Mouse (Mus musculus) monocyte, adult 5-6 weeks (primary cell): Measurements from ENCODE around the gene Arhgap33. TPM values are rescaled to one million over a fixed set of nuclear protein-coding genes. Genes with fewer than 3 reads are reported as not detected.
A peak's percentile ranks its signal among the peaks of the same experiment; 100 is the strongest.

Experiments used
- ATAC-seq: fragments of 153-309, 156-312 bp; replicated peaks from 2 replicates; pipeline ENCODE4 v1.8.0; 2017; ENCODE audit warnings: mild to moderate bottlenecking; ENCODE audit not compliant: low TSS enrichment, insufficient number of reproducible peaks, severe bottlenecking, poor library complexity, low FRiP score
- total RNA-seq: library from RNA; stranded (forward); fragments of 200-1000, 200-491, 200-594 nt; gene quantifications from 3 replicates; pipeline ENCODE4 v1.2.3, GENCODE M21; 2017

Arhgap33 gene
- total RNA-seq, 1 experiment from 2014 or later, result 1.5 TPM

DNA sequence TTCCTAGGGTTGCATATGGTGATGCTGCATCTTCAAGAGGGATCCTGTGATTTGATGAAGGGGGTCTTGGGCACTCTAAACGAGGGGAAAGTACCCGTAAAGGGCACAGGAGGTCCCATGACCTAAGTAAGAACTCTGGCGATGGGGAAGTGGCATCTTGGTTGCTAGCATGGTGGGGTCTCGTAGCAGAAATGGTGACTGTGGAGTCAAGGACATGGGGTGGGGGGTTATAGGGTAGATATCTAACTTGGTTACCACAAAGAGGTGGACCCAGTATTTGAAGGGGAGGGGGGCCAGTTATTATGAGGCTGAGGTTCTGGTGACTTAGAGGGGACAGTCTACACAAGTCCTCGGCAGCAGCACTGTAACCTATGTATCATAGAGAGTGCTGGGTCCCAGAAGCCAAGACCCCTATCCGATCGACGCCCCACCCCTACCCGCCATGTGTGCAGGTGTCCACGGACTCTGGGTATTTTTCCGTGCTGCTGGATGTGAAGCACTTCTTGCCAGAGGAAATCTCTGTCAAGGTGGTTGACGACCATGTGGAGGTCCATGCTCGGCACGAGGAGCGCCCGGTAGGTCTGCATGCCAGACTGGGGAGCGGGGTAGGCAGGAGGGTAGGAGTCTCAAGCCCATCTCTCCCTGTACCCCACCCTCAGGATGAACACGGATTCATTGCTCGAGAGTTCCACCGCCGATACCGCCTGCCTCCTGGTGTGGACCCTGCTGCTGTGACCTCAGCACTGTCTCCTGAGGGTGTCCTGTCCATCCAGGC lies 19.1 kb upstream of the Arhgap33 start:
- no peak for ATAC-seq

DNA sequence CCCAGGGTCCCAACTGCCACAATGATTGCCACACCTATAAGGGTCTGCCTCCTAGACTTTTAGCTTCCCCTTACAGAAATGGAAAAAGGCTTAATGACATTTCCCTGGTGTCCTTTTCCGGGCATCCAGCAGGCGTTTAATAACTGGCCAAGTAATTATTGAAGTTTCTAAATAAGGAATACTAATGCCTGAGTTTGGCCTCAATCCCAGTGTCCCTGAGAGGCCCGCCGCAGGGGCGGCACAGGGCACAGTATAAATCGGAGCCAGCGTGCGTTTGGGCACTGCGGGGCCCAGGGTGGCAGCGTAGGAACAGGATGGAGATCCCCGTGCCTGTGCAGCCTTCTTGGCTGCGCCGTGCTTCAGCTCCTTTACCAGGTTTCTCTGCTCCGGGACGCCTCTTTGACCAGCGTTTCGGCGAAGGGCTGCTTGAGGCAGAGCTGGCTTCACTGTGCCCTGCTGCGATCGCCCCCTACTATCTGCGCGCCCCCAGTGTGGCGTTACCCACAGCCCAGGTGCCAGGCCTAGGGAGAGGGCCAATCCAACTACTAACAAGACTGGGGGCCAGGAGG lies 18.2 kb upstream of the Arhgap33 start:
- no peak for ATAC-seq

DNA sequence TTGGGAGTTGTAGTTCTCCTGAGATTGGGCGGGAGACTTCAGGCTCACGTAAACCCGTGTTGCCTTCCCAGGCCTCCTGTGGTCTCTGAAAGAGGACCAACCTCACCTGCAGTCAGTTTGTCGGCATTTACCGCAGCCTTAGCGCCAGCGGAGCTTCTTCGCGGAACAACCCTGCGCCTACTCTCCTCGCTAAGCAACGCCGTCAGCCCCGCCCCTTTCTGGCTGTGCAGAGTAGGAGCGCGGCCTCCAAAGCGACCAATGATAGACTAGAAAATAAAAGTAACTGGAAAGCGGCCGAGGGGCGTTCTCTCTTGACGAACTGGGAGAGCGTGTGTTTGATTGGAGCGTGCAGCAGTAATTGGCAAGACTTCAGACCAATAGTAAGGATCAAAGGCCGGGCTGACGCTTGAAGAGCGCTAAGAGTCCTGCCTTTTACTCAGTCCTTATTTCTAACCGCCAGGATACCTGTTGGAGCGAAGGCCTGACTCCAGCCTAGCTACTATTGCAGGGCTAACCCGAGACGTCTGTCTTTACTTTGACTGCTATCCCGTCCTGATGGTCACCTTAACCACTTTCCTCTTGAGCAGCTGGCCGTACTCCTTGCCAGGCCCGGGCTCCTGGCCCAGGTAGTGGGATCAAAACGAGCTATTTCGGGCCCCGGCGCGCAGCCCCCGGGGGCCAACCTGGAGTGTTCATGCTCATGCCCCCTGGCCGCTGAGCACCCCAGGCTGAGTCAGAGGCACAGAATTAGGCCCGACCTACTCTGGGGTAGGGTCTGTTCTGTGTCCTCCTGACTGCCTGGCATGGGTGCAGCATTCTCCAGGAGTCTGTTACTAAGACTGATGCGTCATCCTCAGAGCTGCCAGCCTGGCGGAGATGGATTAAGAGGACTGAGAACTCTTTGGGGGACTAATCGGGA lies 17.5 kb upstream of the Arhgap33 start, which contains the start of the genes Hspb6 and Proser3:
Gene Hspb6, plus strand, starts transcription at position 77 of the 919 bp plus-strand sequence.
Gene Proser3, minus strand, starts transcription at position 198 of the 919 bp plus-strand sequence.
- peak; percentile 90 for ATAC-seq

DNA sequence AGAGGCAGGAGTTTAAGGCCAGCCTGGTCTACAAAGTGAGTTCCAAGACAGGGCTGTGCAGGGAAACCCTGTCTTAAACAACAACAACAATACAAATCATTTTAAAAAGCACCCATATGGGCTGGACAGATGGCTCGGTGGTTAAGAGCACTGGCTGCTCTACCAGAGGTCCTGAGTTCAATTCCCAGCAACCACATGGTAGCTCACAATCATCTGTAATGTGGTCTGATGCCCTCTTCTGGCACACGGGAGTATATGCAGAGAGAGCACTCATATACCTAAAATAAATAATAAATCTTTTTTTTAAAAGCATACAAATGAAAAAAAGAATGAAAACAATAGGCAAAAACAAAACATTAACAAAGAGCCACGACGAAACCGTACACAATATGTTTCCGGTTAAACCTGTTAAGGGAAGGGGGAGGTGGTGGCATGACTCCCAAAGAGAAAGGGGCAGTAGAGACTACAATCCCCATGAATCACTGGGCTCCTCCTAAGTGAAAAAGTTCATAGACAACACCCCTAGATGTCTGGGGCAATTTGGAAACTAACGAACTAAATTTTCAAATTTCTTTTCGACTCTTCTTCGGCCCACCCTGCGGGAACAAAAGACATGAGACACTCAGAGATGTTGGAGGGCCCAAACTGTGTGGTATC lies 16.7 kb upstream of the Arhgap33 start:
- ATAC-seq, result peak; percentile 29; the same call in 1 of the 2 replicates

DNA sequence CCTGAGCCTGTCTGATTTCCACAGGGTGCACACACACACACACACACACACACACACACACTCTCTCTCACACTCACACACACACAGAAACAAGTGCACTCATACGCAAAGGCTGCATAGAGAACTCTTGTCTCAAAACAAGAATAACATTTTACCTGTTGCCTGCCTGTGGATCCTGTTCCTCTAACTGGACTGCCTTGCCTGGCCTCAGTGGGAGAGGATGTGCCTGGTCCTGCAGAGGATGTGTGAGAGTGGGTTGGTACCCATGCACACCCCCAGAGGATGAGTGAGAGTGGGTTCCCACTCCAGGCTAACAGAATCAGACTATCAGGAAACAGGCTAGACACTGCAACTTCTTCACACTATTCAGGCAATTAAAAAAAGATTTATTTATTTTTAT lies 15.7 kb upstream of the Arhgap33 start:
- no peak for ATAC-seq

- no peak for ATAC-seq
Observed at GRCm38 (mm10) chr7:30549880-30550279, 15.0 kb upstream of the Arhgap33 start.

DNA sequence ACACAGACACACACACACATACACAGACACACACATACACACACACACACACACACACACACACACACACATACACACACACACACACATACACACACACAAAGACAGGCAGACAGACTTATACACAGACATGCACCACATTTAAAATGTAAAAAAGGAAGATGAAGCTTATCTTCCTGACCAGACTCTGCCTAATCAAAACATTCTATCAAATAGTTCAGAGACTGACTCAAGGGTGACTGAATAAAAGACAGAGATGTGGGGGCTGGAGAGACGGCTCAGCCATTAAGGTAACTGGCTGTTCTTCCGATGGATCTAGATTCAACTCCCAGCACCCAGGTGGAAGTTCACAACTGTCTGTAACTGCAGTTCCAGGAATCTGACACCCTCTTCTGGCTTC lies 9.5 kb upstream of the Arhgap33 start:
- ATAC-seq, result no peak

DNA sequence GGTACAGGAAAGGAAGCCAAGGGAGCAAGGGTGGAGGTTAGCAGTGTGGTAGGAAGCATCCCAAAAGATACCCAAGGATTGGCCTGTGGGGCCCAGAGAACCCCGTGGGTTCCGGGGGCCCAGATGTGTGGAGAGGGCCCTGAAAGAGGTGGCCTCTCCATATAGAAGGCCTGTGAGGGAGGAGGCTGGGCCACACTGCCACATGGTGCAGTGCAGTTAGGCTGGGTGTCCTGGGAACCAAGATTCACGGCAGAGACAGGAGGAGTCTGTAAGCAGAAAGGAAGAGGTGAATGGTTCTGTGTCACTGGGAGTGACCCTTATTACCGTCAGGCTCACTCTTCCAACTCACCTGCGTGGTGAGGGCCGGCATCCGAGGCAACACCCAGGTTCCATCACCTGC lies 5.7 kb upstream of the Arhgap33 start:
- ATAC-seq, result no peak; the same call in 1 of the 2 replicates

DNA sequence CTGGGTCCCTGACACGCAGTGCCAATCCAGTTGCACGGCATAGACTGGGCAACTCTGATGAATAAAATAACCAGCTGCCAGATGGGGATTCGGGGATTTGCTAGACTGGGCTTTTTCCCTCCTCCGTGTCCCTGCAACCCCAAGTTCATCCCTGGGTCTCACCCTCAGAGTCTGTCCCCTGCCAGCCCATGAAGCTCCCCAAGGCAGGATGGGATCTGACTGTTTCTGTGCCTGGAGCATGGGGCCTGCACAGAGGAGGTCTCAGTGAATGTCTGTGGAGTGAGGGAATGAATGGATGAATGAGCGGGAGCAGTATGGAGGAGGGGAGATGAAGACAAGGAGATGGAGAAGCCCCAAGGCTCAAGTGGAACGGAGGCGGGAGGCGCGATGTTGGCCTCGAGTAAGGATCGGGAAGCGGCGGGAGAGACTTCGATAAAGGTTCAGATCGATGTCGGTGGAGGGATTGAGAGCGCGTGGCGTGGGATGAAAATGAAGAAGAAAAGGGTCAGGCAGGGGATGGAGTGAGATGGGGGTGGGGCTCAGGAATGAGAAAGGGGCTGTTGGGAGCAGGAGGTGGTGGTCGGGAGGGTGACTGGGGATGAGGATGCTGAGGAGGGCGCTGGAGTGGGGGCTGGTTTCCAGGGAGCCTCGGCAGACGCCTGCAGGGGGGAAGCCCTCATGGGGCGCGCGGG lies 773 bp downstream of the Arhgap33 start:
- ATAC-seq, result no peak; the same call in 1 of the 2 replicates

GRCm38 (mm10) chr7:30532931-30533330 lies 1.9 kb downstream of the Arhgap33 start:
- no peak for ATAC-seq

DNA sequence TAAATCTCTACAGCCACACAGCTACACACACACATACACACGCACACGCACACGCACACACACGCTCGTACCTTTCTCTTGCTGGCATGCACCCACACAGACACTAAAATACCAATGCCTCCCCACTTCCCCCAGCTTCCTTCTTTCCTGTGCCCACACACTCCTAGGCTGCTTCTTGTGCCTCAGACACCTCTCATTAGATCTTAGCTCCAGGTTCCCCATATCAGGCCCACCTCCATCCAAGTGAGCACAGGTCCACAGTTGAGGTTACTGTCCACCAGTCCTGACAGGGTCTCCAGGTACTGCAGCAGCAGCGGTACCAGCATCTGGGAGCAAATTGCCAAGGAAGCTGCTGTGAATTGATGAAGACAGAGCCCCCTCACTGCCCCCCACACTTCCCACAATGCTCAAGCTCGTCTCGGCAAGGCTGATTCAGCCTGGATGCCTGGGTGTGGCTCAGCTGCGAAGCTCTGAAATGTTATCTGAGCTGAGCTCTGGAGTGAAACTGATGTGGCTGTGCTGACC lies 3.5 kb downstream of the Arhgap33 start:
- ATAC-seq, result no peak

GRCm38 (mm10) chr7:30526981-30527380 lies 7.9 kb downstream of the Arhgap33 start:
- ATAC-seq, result no peak

DNA sequence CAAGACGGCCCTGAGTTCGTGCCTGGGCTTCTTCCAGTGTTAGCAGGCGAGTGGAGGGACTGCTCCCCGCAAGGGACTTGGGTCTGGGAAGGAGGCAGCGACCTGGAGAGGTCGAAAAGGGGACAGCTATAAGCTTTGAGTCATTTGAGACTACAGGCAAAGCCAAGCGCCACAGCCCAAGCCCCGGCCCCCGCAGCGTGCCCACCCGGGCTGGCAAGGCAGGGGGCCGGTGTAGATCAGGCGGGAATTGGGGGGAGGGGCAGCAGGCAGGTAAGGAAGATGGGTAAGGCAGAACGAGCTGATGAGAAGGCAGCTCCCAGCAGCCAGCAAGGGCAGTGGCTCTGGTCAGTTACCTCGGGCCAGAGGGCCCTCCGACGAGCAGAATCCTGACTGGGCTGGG lies 8.5 kb downstream of the Arhgap33 start:
- no peak for ATAC-seq

- no peak for ATAC-seq
Observed at GRCm38 (mm10) chr7:30525954-30526353, 8.9 kb downstream of the Arhgap33 start.

DNA sequence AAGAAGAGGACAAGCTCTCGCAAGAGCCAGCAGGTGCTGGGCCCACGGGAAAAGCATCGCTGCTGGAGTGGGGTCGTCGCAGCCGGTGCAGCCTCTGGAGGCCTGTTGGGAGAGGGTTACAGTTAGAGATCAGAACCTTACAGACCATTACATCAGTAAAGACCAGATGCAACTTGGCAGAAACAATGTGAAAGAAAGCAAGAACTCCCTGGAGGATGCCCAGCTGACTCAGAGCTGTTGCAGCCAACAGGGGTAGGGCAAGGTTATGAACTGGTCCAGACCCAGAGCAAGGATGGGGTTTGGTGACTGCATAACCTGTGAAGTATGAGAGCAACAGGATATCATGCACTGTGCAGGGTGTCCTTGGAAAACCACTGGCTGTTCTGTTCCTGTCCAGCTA lies 10.4 kb downstream of the Arhgap33 start:
- ATAC-seq, result no peak

DNA sequence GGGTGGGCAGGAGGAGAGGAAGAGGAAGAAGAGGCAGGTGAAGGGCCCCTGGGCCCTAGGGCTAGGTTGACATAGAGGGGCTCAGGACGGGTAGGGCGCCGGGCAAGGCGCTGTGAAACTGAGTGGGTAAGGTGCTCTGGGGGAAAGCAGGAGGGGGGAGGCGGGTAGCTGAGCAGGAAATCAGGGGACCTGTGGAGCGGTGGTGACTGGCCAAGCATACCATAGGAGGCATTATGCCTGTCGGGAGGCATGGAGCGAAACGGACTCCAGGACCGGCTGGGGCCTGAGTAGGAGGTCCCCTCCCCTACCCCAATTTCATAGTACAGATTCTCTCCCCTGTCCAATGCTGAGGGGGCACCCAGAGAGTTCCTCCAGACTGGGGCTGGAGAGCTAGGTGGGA lies 12.0 kb downstream of the Arhgap33 start:
- no peak for ATAC-seq

DNA sequence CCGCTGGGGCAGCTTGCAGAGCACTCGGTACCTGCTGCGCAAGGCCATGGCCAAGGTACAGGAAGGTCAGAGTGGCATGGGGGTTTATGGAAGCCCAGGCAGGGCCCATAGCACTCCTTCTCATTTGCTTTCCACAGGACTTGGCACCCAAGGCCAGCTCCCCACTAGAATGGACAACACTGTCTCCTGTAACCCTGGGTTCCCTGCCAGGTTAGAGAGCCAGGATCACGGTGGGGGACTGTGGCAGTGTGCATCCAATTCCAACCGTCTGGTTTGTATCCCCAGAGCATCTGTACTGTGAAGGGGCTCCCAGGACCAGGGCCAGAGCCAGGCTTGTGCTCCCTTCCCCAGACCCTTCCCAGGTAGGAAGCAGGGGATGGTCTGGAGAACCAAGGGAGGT lies 14.0 kb downstream of the Arhgap33 start:
- ATAC-seq, result no peak

DNA sequence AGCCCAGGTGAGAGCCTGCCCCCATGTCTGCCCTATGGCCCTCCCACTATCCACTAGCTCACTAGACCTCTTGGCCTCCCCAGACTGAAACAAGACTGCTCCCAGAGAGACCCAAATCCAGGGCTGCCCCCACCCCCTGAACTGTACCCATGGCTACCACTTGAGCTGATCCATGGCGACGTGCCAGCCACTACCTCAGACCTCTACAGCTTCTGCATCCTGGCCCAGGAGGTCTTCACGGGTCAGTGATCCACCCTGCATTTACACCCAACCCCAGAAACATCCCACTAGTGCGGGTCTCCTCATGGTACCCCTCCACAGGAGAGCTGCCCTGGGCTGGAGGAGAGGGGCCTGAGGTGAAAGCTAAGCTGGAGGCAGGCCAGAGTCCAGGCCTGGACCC lies 14.5 kb downstream of the Arhgap33 start:
- no peak for ATAC-seq
